Mouse (Mus musculus) testis, adult 2 months (tissue): ENCODE data around the gene Paqr8.

Source experiments
- CTCF ChIP-seq: fragments of 200-500 bp; IDR thresholded peaks from 2 replicates; pipeline ENCODE4 v1.5.1; 2012; ENCODE audit warnings: low read depth, mild to moderate bottlenecking, inconsistent platforms, low read length, moderate library complexity; ENCODE audit not compliant: control insufficient read depth, insufficient read depth, insufficient replicate concordance
- POLR2A ChIP-seq: fragments of 200-500 bp; IDR thresholded peaks from 2 replicates; pipeline ENCODE4 v1.6.1; 2012; ENCODE audit warnings: low read depth, mild to moderate bottlenecking, inconsistent platforms, low read length, moderate library complexity; ENCODE audit not compliant: control insufficient read depth

- TF ChIP-seq CTCF (no peak), POLR2A (no peak)
Measured at GRCm38 (mm10) chr1:20861865-20862264, 28.5 kb upstream of the Paqr8 start.
